Comparison of ENCODE assay signal across 9 mouse cellular contexts in genomic region chr11:5629033-5629432, GRCm38 (mm10). TPM values are rescaled to one million over a fixed set of nuclear protein-coding genes. Genes with fewer than 3 reads are reported as not detected.
DNase-seq lines count a peak whose midpoint lies in the region; ATAC-seq and TF ChIP-seq lines count a peak whose summit lies in the region.
"Had no signal": no experiment of that assay in that cellular context is flagged by ENCODE, and none has a peak within 500 bp of the region (broad histone marks: within the 10 kb centered on the region; RNA-seq: fewer than 3 reads in every experiment).

No protein-coding gene starts in this region.

- no peaks in the 10 kb centered on the region for H3K4me1 ChIP-seq in liver, embryonic 12.5 days
- no peaks in the 10 kb centered on the region; the same call in 1 of the 2 replicates for H3K4me1 ChIP-seq in bone marrow, adult 2 months (ENCODE audit: control insufficient read depth, insufficient read depth, low read length)
- no peaks in the 10 kb centered on the region for H3K4me1 ChIP-seq in embryonic fibroblast, embryonic 13.5 days (ENCODE audit: control insufficient read depth, insufficient read depth, low read length)
- H3K4me1 ChIP-seq in liver, adult 2 months (ENCODE audit: control insufficient read depth, insufficient read depth, low read length), result no peaks in the 10 kb centered on the region

- DNase-seq in liver, result peak; percentile 86
- peak; percentile 20 for DNase-seq in hindlimb bud, embryonic 11.5 days (ENCODE audit: extremely low spot score, low read depth, low spot score)
- peak; percentile 67 for DNase-seq in liver, adult 2 months (ENCODE audit: extremely low read depth, low read depth, low spot score)
- peak; percentile 75 for DNase-seq in ovary, postnatal 36 days (ENCODE audit: low spot score)
- peak; percentile 82 for DNase-seq in thymus, postnatal 25 days

- H3K9ac ChIP-seq in liver, embryonic 12.5 days, result no peak overlapping the region
- H3K9ac ChIP-seq in liver, adult 2 months (ENCODE audit: low read depth, low read length), result no peak overlapping the region

- H3K4me2 ChIP-seq in liver, embryonic 12.5 days, result no peak overlapping the region

- TF ChIP-seq CTCF in bone marrow, adult 2 months (IDR thresholded peaks at IDR 0.05; ENCODE audit: control insufficient read depth, insufficient read depth, low read length), result peak; percentile 92
- TF ChIP-seq CTCF in embryonic fibroblast, embryonic 13.5 days (IDR thresholded peaks at IDR 0.05; ENCODE audit: borderline replicate concordance, insufficient read depth, low read length), result peak; percentile 61
- peak; percentile 91 for TF ChIP-seq CTCF in liver, adult 2 months (IDR thresholded peaks at IDR 0.05; ENCODE audit: low read depth, low read length)

- no peaks in the 10 kb centered on the region for H3K9me3 ChIP-seq in liver, embryonic 12.5 days (replicated peaks)

- TF ChIP-seq POLR2A in bone marrow, adult 2 months (IDR thresholded peaks at IDR 0.05; ENCODE audit: borderline replicate concordance, control insufficient read depth, low read depth, low read length), result no peak
- no peak for TF ChIP-seq POLR2A in embryonic fibroblast, embryonic 13.5 days (IDR thresholded peaks at IDR 0.05; ENCODE audit: low read depth, low read length)
- TF ChIP-seq POLR2A in liver, adult 2 months (IDR thresholded peaks at IDR 0.05; ENCODE audit: extremely low read depth, insufficient read depth, low read length), result no peak

- H3K27ac ChIP-seq in liver, embryonic 12.5 days, result no peak overlapping the region
- H3K27ac ChIP-seq in bone marrow, adult 2 months (ENCODE audit: control insufficient read depth, insufficient read depth, low read depth, low read length, poor library complexity), result no peak overlapping the region
- no peak overlapping the region for H3K27ac ChIP-seq in embryonic fibroblast, embryonic 13.5 days (ENCODE audit: insufficient read depth, low read length)
- no peak overlapping the region for H3K27ac ChIP-seq in liver, adult 2 months (replicated peaks; ENCODE audit: insufficient read depth, low read depth, low read length)

- 17% methylated on average over 15 of the region's 15 CpGs for whole genome bisulfite sequencing in liver, embryonic 12.5 days (ENCODE audit: insufficient replicate concordance)
- WGBS in bone marrow, adult 2 months, result 18% methylated on average over 15 of the region's 15 CpGs
- WGBS in liver, adult 2 months, result 15% methylated on average over 15 of the region's 15 CpGs

- no peak for ATAC-seq in liver, embryonic 12.5 days

- peaks cover 6% of the 10 kb centered on the region; the same call in 1 of the 2 replicates for H3K27me3 ChIP-seq in liver, embryonic 12.5 days (replicated peaks)
- no peaks in the 10 kb centered on the region for H3K27me3 ChIP-seq in liver, adult 2 months (ENCODE audit: control insufficient read depth, insufficient read depth, low read length)

- H3K79me2 ChIP-seq in liver, adult 2 months (ENCODE audit: control insufficient read depth, insufficient read depth, low read length), result no peaks in the 10 kb centered on the region

- H3K4me3 ChIP-seq in liver, embryonic 12.5 days, result no peak overlapping the region
- no peak overlapping the region for H3K4me3 ChIP-seq in bone marrow, adult 2 months (replicated peaks; ENCODE audit: control insufficient read depth, low read depth, low read length)
- H3K4me3 ChIP-seq in embryonic fibroblast, embryonic 13.5 days (ENCODE audit: insufficient read depth, low read length), result no peak overlapping the region
- H3K4me3 ChIP-seq in liver, adult 2 months (ENCODE audit: insufficient read depth, low read depth, low read length), result no peak overlapping the region

- no peaks in the 10 kb centered on the region for H3K36me3 ChIP-seq in liver, embryonic 12.5 days
- H3K36me3 ChIP-seq in liver, adult 2 months (ENCODE audit: control insufficient read depth, insufficient read depth, low read length), result no peaks in the 10 kb centered on the region

RNA-seq across cellular contexts. Expression of gene Ankrd36, which starts 59.5 kb away (rescaled TPM):
- polyA plus RNA-seq in liver, embryonic 12.5 days (2016; fragmentation: Nextera tagmentation; extraction: Ambion mirVana), result 0.67 and 0.80 TPM in 2 replicates
- 2.1 TPM in 1 of 2 replicates, not detected in the other for polyA plus RNA-seq in bone marrow, adult 2 months (2011; ENCODE audit: insufficient read depth, insufficient read length, low replicate concordance, missing spikeins)
- polyA plus RNA-seq in embryonic fibroblast, embryonic 13.5 days (2011; ENCODE audit: insufficient read length, low read depth, missing spikeins), result not detected in 2 replicates
- not detected in 2 replicates for total RNA-seq in liver, adult 2 months (2014; rRNA removed)
- polyA plus RNA-seq in liver, adult 2 months (2012; rRNA removed), result 0.04 TPM in 1 of 2 replicates, not detected in the other
- polyA plus RNA-seq: frontal cortex, adult 2 months had no signal

Comparison
In these comparisons a context has a peak if more than half of its experiments do, and no peak if none do; other contexts are left out.
1. DNase-seq: peak in every context shown above with its lines; median percentile 86 in liver; 82 in thymus, postnatal 25 days; 75 in ovary, postnatal 36 days; 67 in liver, adult 2 months; 20 in hindlimb bud, embryonic 11.5 days.